Mouse (Mus musculus): ENCODE measurements around the gene Rbsn. TPM values are rescaled to one million over a fixed set of nuclear protein-coding genes. Genes with fewer than 3 reads are reported as not detected.

Gene Rbsn
- 22.9 TPM for polyA plus RNA-seq (2017; shearing (Covaris generic))

GRCm38 (mm10) chr6:92214773-92215449 is at the start of gene Rbsn:
Gene Rbsn (minus strand): TSS chr6:92214925.

GRCm38 (mm10) chr6:92244591-92244990 is 29.9 kb upstream of the Rbsn start, which contains the start of gene Trh:
Gene Trh (minus strand): TSS chr6:92244650.

GRCm38 (mm10) chr6:92183621-92184131 is 31.0 kb downstream of the Rbsn start, which contains the start of gene Mrps25:
Gene Mrps25 (minus strand): TSS chr6:92184033.

Other genes starting within 250 kb of the Rbsn start
- not detected for gene Fgd5, start 236.0 kb downstream of the Rbsn start, polyA plus RNA-seq (2017; shearing (Covaris generic))
- gene Nr2c2, start 123.5 kb downstream of the Rbsn start, polyA plus RNA-seq (2017; shearing (Covaris generic)), result 100 TPM
- gene Mrps25, start 30.9 kb downstream of the Rbsn start, polyA plus RNA-seq (2017; shearing (Covaris generic)), result 27.8 TPM
- not detected for gene Trh, start 29.7 kb upstream of the Rbsn start, polyA plus RNA-seq (2017; shearing (Covaris generic))

All from naive thymus-derived CD4-positive, alpha-beta T cell, adult 5 months (primary cell).